ENCODE assay signal across 8 mouse cellular contexts in genomic region chr7:127121911-127122270, GRCm38 (mm10). TPM values are rescaled to one million over a fixed set of nuclear protein-coding genes. Genes with fewer than 3 reads are reported as not detected.
A peak's percentile ranks its signal among the peaks of the same experiment; 100 is the strongest.
DNase-seq lines count a peak whose midpoint lies in the region; ATAC-seq lines count a peak whose summit lies in the region.

Gene Qprt (minus strand): TSS chr7:127122226.

- peak; percentile 29 for DNase-seq in retina, embryonic 14.5 days (ENCODE audit: low spot score)
- no peak for DNase-seq in retina, postnatal 1 day
- DNase-seq in limb, embryonic 10.5 days (ENCODE audit: low spot score), result peak; percentile 38
- peak; percentile 80 for DNase-seq in yolk sac, embryonic 10.5 days (ENCODE audit: low spot score)
- DNase-seq in ovary, postnatal 36 days (ENCODE audit: low spot score), result no peak
- DNase-seq in ovary, postnatal 10 days (ENCODE audit: low spot score), result no peak

- no peaks in the 10 kb centered on the region for H3K36me3 ChIP-seq in erythroblast, embryonic 14.5 days (ENCODE audit: control insufficient read depth)
- H3K36me3 ChIP-seq in limb, embryonic 10.5 days, result no peaks in the 10 kb centered on the region

- peaks cover 6% of the 10 kb centered on the region for H3K9me3 ChIP-seq in erythroblast, embryonic 14.5 days (ENCODE audit: control insufficient read depth, low read length)
- H3K9me3 ChIP-seq in limb, embryonic 10.5 days (replicated peaks), result no peaks in the 10 kb centered on the region; the same call in 1 of the 2 replicates

- peak within 1 kb of the TSS; percentile 48 for H3K4me3 ChIP-seq in erythroblast, embryonic 14.5 days (replicated peaks)
- peak within 1 kb of the TSS; percentile 18 for H3K4me3 ChIP-seq in limb, embryonic 10.5 days

- H3K27ac ChIP-seq in limb, embryonic 10.5 days, result 0 out of 2 replicates have a peak within 1 kb of the TSS, but pooled peaks have one; percentile 28

- H3K27me3 ChIP-seq in erythroblast, embryonic 14.5 days (ENCODE audit: control insufficient read depth), result peaks cover 8% of the 10 kb centered on the region
- peaks cover 42% of the 10 kb centered on the region for H3K27me3 ChIP-seq in limb, embryonic 10.5 days (ENCODE audit: low read depth, poor library complexity, severe bottlenecking)

- peaks cover 13% of the 10 kb centered on the region for H3K4me1 ChIP-seq in erythroblast, embryonic 14.5 days (ENCODE audit: control insufficient read depth)
- peaks cover 30% of the 10 kb centered on the region for H3K4me1 ChIP-seq in limb, embryonic 10.5 days

- ATAC-seq in erythroblast, adult 5-6 weeks (replicated peaks; ENCODE audit: low FRiP score, poor library complexity, severe bottlenecking), result no peak

- WGBS in limb, embryonic 10.5 days, result 8% methylated on average over 7 of the region's 7 CpGs

RNA-seq across cellular contexts. Expression of gene Qprt, which starts in this region (rescaled TPM):
- polyA plus RNA-seq in erythroblast, embryonic 14.5 days (2012), result 0.12 and 0.17 TPM in 2 replicates
- 1.7 TPM in 1 of 2 replicates, not detected in the other for total RNA-seq in erythroblast, adult 5-6 weeks (2015; ENCODE audit: low replicate concordance)
- 0.34 TPM in 1 of 2 replicates, not detected in the other for total RNA-seq in erythroblast, adult 5-6 weeks (2017; ENCODE audit: low replicate concordance)
- 1.7 TPM in 2 replicates for polyA plus RNA-seq in limb, embryonic 10.5 days (2016; fragmentation: Nextera tagmentation; extraction: Ambion mirVana)

Comparison
In these comparisons a context has a peak if more than half of its experiments do, and no peak if none do; other contexts are left out.
1. DNase-seq: peak in retina, embryonic 14.5 days (single experiment), limb, embryonic 10.5 days (single experiment) and yolk sac, embryonic 10.5 days (single experiment); none in retina, postnatal 1 day (single experiment), ovary, postnatal 36 days (single experiment) and ovary, postnatal 10 days (single experiment).